Mouse (Mus musculus): ENCODE data around the gene Ccnb1ip1.

DNA sequence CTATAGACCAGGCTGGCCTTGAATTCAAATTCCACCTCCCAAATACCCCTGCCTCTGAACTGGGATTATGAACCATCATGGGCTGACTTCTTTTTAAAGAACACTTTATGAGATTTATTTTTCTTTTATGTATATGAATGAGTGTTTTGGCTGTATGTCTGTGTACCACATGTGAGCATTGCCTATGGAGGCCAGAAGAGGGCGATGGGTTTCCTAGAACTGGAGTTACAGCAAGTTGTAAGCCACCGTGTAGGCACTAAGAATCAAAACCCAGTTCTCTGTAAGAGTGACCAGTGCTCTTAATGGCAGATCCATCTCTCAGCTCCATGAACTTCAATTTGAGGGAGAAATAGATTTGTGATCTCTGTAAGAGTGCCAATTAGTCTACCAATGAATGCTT, 15.7 kb upstream of the Ccnb1ip1 start:
- TF ChIP-seq CTCF (IDR thresholded peaks at IDR 0.05; ENCODE audit: low read depth, low read length) (no peak), POLR2A (IDR thresholded peaks at IDR 0.05; ENCODE audit: extremely low read depth, insufficient read depth, low read length) (no peak)

Data from liver, adult 2 months (tissue).